Mouse (Mus musculus) megakaryocyte, embryonic 14.5 days (primary cell): ENCODE data around the gene Ncmap.

ENCODE experiments used
- FLI1 ChIP-seq: IDR thresholded peaks from 2 replicates; pipeline ENCODE4 v1.6.1; 2012; ENCODE audit warnings: low read length, inconsistent platforms, mixed read lengths
- GATA1 ChIP-seq: IDR thresholded peaks from 3 replicates; pipeline ENCODE4 v1.6.1; 2012; ENCODE audit warnings: mixed read lengths, low read length, inconsistent platforms, borderline replicate concordance

- TF ChIP-seq GATA1, result no peak
- TF ChIP-seq FLI1, result no peak
Measured at GRCm38 (mm10) chr4:135425625-135426024, 27.6 kb upstream of the Ncmap start.
